ENCODE assay signal across 13 mouse cellular contexts in genomic region chr5:113937650-113938049, GRCm38 (mm10). TPM values are rescaled to one million over a fixed set of nuclear protein-coding genes. Genes with fewer than 3 reads are reported as not detected.
A peak's percentile ranks its signal among the peaks of the same experiment; 100 is the strongest.
DNase-seq lines count a peak whose midpoint lies in the region; ATAC-seq lines count a peak whose summit lies in the region.
"Had no signal": no experiment of that assay in that cellular context is flagged by ENCODE, and none has a peak within 500 bp of the region (broad histone marks: within the 10 kb centered on the region; RNA-seq: fewer than 3 reads in every experiment).

No protein-coding gene starts in this region.

- H3K27me3 ChIP-seq in embryonic facial prominence, embryonic 14.5 days (replicated peaks; ENCODE audit: control insufficient read depth, insufficient read depth, low read length), result no peaks in the 10 kb centered on the region
- no peaks in the 10 kb centered on the region for H3K27me3 ChIP-seq in embryonic facial prominence, embryonic 10.5 days (replicated peaks; ENCODE audit: low read depth, poor library complexity, severe bottlenecking)
- H3K27me3 ChIP-seq in hindbrain, embryonic 12.5 days, result no peaks in the 10 kb centered on the region
- no peaks in the 10 kb centered on the region for H3K27me3 ChIP-seq in hindbrain, embryonic 14.5 days (ENCODE audit: control insufficient read depth, insufficient read depth, low read length)
- H3K27me3 ChIP-seq: embryonic facial prominence, embryonic 13.5 days; limb, embryonic 12.5 days had no signal

- no peak overlapping the region for H3K4me2 ChIP-seq in embryonic facial prominence, embryonic 14.5 days (ENCODE audit: low read depth, low read length)
- H3K4me2 ChIP-seq in hindbrain, embryonic 12.5 days (replicated peaks), result no peak overlapping the region
- no peak overlapping the region for H3K4me2 ChIP-seq in hindbrain, embryonic 14.5 days (replicated peaks)
- H3K4me2 ChIP-seq: embryonic facial prominence, embryonic 13.5 days; limb, embryonic 12.5 days had no signal

- no peaks in the 10 kb centered on the region for H3K4me1 ChIP-seq in embryonic facial prominence, embryonic 14.5 days (ENCODE audit: control insufficient read depth, insufficient read depth, low read length)
- peaks cover 15% of the 10 kb centered on the region for H3K4me1 ChIP-seq in embryonic facial prominence, embryonic 10.5 days
- peaks cover 9% of the 10 kb centered on the region for H3K4me1 ChIP-seq in hindbrain, embryonic 12.5 days
- H3K4me1 ChIP-seq in hindbrain, embryonic 14.5 days (replicated peaks; ENCODE audit: control insufficient read depth, insufficient read depth, low read length), result no peaks in the 10 kb centered on the region
- H3K4me1 ChIP-seq: limb, embryonic 12.5 days had no signal

- no peak overlapping the region for H3K27ac ChIP-seq in embryonic facial prominence, embryonic 14.5 days (replicated peaks; ENCODE audit: low read depth, low read length)
- H3K27ac ChIP-seq in embryonic facial prominence, embryonic 10.5 days (replicated peaks), result no peak overlapping the region
- peak overlapping the region; percentile 25; the same call in 1 of the 2 replicates for H3K27ac ChIP-seq in hindbrain, embryonic 12.5 days
- no peak overlapping the region for H3K27ac ChIP-seq in hindbrain, embryonic 14.5 days
- H3K27ac ChIP-seq: embryonic facial prominence, embryonic 13.5 days; kidney, postnatal 0 days; limb, embryonic 12.5 days had no signal

- no peak overlapping the region for H3K9ac ChIP-seq in embryonic facial prominence, embryonic 14.5 days (ENCODE audit: low read depth, low read length)
- H3K9ac ChIP-seq in hindbrain, embryonic 12.5 days, result no peak overlapping the region
- no peak overlapping the region for H3K9ac ChIP-seq in hindbrain, embryonic 14.5 days
- H3K9ac ChIP-seq: embryonic facial prominence, embryonic 13.5 days; limb, embryonic 12.5 days had no signal

- no peaks in the 10 kb centered on the region for H3K9me3 ChIP-seq in embryonic facial prominence, embryonic 14.5 days (ENCODE audit: control insufficient read depth, low read length)
- no peaks in the 10 kb centered on the region for H3K9me3 ChIP-seq in embryonic facial prominence, embryonic 10.5 days
- no peaks in the 10 kb centered on the region for H3K9me3 ChIP-seq in hindbrain, embryonic 12.5 days (replicated peaks)
- H3K9me3 ChIP-seq in hindbrain, embryonic 14.5 days (ENCODE audit: control insufficient read depth, low read length), result no peaks in the 10 kb centered on the region
- H3K9me3 ChIP-seq: embryonic facial prominence, embryonic 13.5 days; limb, embryonic 12.5 days had no signal

- peak; percentile 28; the same call in 1 of the 2 replicates for ATAC-seq in embryonic facial prominence, embryonic 14.5 days (ENCODE audit: low read depth)
- no peak for ATAC-seq in hindbrain, embryonic 12.5 days (ENCODE audit: low FRiP score)
- no peak for ATAC-seq in hindbrain, embryonic 14.5 days (ENCODE audit: low FRiP score)
- ATAC-seq in hematopoietic stem cell, adult 5-6 weeks (replicated peaks in 1 of 2; ENCODE audit: insufficient read depth in 1 of 2, low FRiP score in 2 of 2, low TSS enrichment in 1 of 2, low read depth in 1 of 2, poor library complexity in 2 of 2, severe bottlenecking in 2 of 2), result peak; percentile 16 to 22; a peak in 1 of 4 replicates
- ATAC-seq: inflammation-experienced regulatory T-cells, adult 6 months; lung, postnatal 0 days had no signal

- DNase-seq in embryonic facial prominence, embryonic 14.5 days (ENCODE audit: low spot score), result peak; percentile 19
- no peak for DNase-seq in embryonic facial prominence, embryonic 10.5 days (ENCODE audit: low spot score)
- no peak for DNase-seq in hindbrain, embryonic 14.5 days (ENCODE audit: low spot score)
- peak; percentile 59 for DNase-seq in ZHBTc4 (ENCODE audit: low read depth, low spot score)
- DNase-seq in adrenal gland, postnatal 10 days, result no peak
- no peak for DNase-seq in layer of hippocampus, adult 8-10 months (ENCODE audit: low spot score in 2 of 2)

- peaks cover 42% of the 10 kb centered on the region for H3K36me3 ChIP-seq in embryonic facial prominence, embryonic 14.5 days (ENCODE audit: control insufficient read depth, insufficient read depth, low read length)
- peaks cover 43% of the 10 kb centered on the region for H3K36me3 ChIP-seq in embryonic facial prominence, embryonic 10.5 days (replicated peaks)
- peaks cover 31% of the 10 kb centered on the region for H3K36me3 ChIP-seq in hindbrain, embryonic 12.5 days
- peaks cover 42% of the 10 kb centered on the region for H3K36me3 ChIP-seq in hindbrain, embryonic 14.5 days (replicated peaks; ENCODE audit: control insufficient read depth, insufficient read depth)

- 66% methylated on average over 7 of the region's 7 CpGs for WGBS in embryonic facial prominence, embryonic 14.5 days
- 74% methylated on average over 7 of the region's 7 CpGs for WGBS in embryonic facial prominence, embryonic 10.5 days
- WGBS in hindbrain, embryonic 12.5 days, result 62% methylated on average over 7 of the region's 7 CpGs
- WGBS in hindbrain, embryonic 14.5 days, result 46% methylated on average over 7 of the region's 7 CpGs

- no peak overlapping the region for H3K4me3 ChIP-seq in embryonic facial prominence, embryonic 14.5 days (ENCODE audit: low read depth, low read length)
- H3K4me3 ChIP-seq in embryonic facial prominence, embryonic 10.5 days, result no peak overlapping the region
- H3K4me3 ChIP-seq in hindbrain, embryonic 12.5 days, result no peak overlapping the region
- H3K4me3 ChIP-seq in hindbrain, embryonic 14.5 days (replicated peaks; ENCODE audit: low read length), result no peak overlapping the region
- H3K4me3 ChIP-seq: embryonic facial prominence, embryonic 13.5 days; limb, embryonic 12.5 days had no signal

RNA-seq across cellular contexts. Expression of gene Coro1c, which starts 29.1 kb away (rescaled TPM):
- polyA plus RNA-seq in embryonic facial prominence, embryonic 14.5 days (2014; fragmentation: Nextera tagmentation; extraction: Ambion mirVana), result 96.9 and 103 TPM in 2 replicates
- polyA plus RNA-seq in embryonic facial prominence, embryonic 10.5 days (2016; fragmentation: Nextera tagmentation; extraction: Ambion mirVana), result 178 and 198 TPM in 2 replicates
- 226 and 233 TPM in 2 replicates for polyA plus RNA-seq in hindbrain, embryonic 12.5 days (2016; fragmentation: Nextera tagmentation; extraction: Ambion mirVana)
- polyA plus RNA-seq in hindbrain, embryonic 14.5 days (2014; fragmentation: Nextera tagmentation; extraction: Ambion mirVana), result 172 and 177 TPM in 2 replicates
- 85.8 and 110 TPM in 2 replicates for total RNA-seq in hematopoietic stem cell, adult 5-6 weeks (2017)
- 10 to 100 TPM; 66.4 to 78.9 TPM for total RNA-seq in adrenal gland, postnatal 10 days (2021)
- total RNA-seq in layer of hippocampus, adult 8-10 months (2022), result 100 to 1,000 TPM in 1 of 4 experiments, 10 to 100 TPM in 3; 89.3 to 106 (median 94.0) TPM

RNA-seq across cellular contexts. Expression of gene Ssh1, which starts 56.0 kb away (rescaled TPM):
- 16.5 and 17.1 TPM in 2 replicates for polyA plus RNA-seq in embryonic facial prominence, embryonic 14.5 days (2014; fragmentation: Nextera tagmentation; extraction: Ambion mirVana)
- 15.6 and 17.9 TPM in 2 replicates for polyA plus RNA-seq in embryonic facial prominence, embryonic 10.5 days (2016; fragmentation: Nextera tagmentation; extraction: Ambion mirVana)
- 22.4 and 27.9 TPM in 2 replicates for polyA plus RNA-seq in hindbrain, embryonic 12.5 days (2016; fragmentation: Nextera tagmentation; extraction: Ambion mirVana)
- polyA plus RNA-seq in hindbrain, embryonic 14.5 days (2014; fragmentation: Nextera tagmentation; extraction: Ambion mirVana), result 17.8 and 19.4 TPM in 2 replicates
- 4.4 and 12.4 TPM in 2 replicates for total RNA-seq in hematopoietic stem cell, adult 5-6 weeks (2017)
- total RNA-seq in adrenal gland, postnatal 10 days (2021), result 10 to 100 TPM; 14.2 to 20.0 TPM
- 10 to 100 TPM; 27.9 to 32.3 (median 29.3) TPM for total RNA-seq in layer of hippocampus, adult 8-10 months (2022)

Comparison
In these comparisons a context has a peak if more than half of its experiments do, and no peak if none do; other contexts are left out.
1. DNase-seq: peak in embryonic facial prominence, embryonic 14.5 days (single experiment) and ZHBTc4 (single experiment); none in embryonic facial prominence, embryonic 10.5 days (single experiment), hindbrain, embryonic 14.5 days (single experiment), adrenal gland, postnatal 10 days (single experiment) and layer of hippocampus, adult 8-10 months (0 of 2).
2. ATAC-seq: peak in embryonic facial prominence, embryonic 14.5 days (single experiment) and hematopoietic stem cell, adult 5-6 weeks (2 of 2); none in hindbrain, embryonic 12.5 days (single experiment) and hindbrain, embryonic 14.5 days (single experiment).